Mouse (Mus musculus) liver, postnatal 0 days (tissue): ENCODE measurements around the gene Smcr8. TPM values are rescaled to one million over a fixed set of nuclear protein-coding genes. Genes with fewer than 3 reads are reported as not detected.

Experiments used
- ATAC-seq: fragments of 200-750 bp; cut with Nextera tagmentation; 2 replicates; pipeline ENCODE4 v1.8.0; 2017; ENCODE audit warnings: mild to moderate bottlenecking, moderate library complexity
- DNase-seq: peaks from one replicate; pipeline ENCODE4 v3.0.0-alpha.2; 2016
- H3K27ac ChIP-seq: fragments of 300-500 bp; sonication (generic); 2 replicates; pipeline ENCODE4 v1.5.1; 2014; ENCODE audit warnings: antibody characterized with exemption, moderate library complexity, mild to moderate bottlenecking, low read depth
- H3K27me3 ChIP-seq: fragments of 300-500 bp; sonication (generic); 2 replicates; pipeline ENCODE4 v1.6.1; 2014; ENCODE audit warnings: low read length, control low read depth, mixed read lengths; ENCODE audit not compliant: insufficient read depth
- H3K36me3 ChIP-seq: fragments of 300-500 bp; sonication (generic); replicated peaks from 2 replicates; pipeline ENCODE4 v1.6.1; 2014; ENCODE audit warnings: mild to moderate bottlenecking, control low read depth, low read length, moderate library complexity, mixed read lengths; ENCODE audit not compliant: insufficient read depth
- H3K4me1 ChIP-seq: fragments of 300-500 bp; sonication (generic); 2 replicates; pipeline ENCODE4 v1.6.1; 2014; ENCODE audit warnings: antibody characterized with exemption, mild to moderate bottlenecking, control low read depth; ENCODE audit not compliant: insufficient read depth
- H3K4me2 ChIP-seq: fragments of 300-500 bp; sonication (generic); 2 replicates; pipeline ENCODE4 v1.6.1; 2014; ENCODE audit warnings: low read depth, mild to moderate bottlenecking, low read length, moderate library complexity, mixed read lengths
- H3K4me3 ChIP-seq: fragments of 300-500 bp; sonication (generic); 2 replicates; pipeline ENCODE4 v1.5.1; 2014; ENCODE audit warnings: low read depth, low read length
- H3K9ac ChIP-seq: fragments of 300-500 bp; sonication (generic); replicated peaks from 2 replicates; pipeline ENCODE4 v1.6.1; 2014; ENCODE audit warnings: mild to moderate bottlenecking, moderate library complexity
- H3K9me3 ChIP-seq: fragments of 300-500 bp; sonication (generic); 2 replicates; pipeline ENCODE4 v1.6.1; 2016; ENCODE audit warnings: mild to moderate bottlenecking, control low read depth, low read length, mixed read lengths
- CTCF ChIP-seq: sonication (generic); IDR thresholded peaks from 2 replicates; pipeline ENCODE4 v1.5.1; 2016; ENCODE audit warnings: antibody characterized with exemption, low read depth
- EP300 ChIP-seq: IDR thresholded peaks from 2 replicates; pipeline ENCODE4 v1.6.1; 2016; ENCODE audit warnings: antibody characterized with exemption, low read depth, mild to moderate bottlenecking
- WGBS: fragments of 180-500 bp; shearing (Covaris S2); extraction: QIAGEN DNeasy Blood & Tissue Kit; methylation state at CpG from one replicate; pipeline ENCODE4 v1.1.7; 2014; ENCODE audit not compliant: insufficient replicate concordance; 5-methylcytosine and 5-hydroxymethylcytosine counted together
- polyA plus RNA-seq: library from polyadenylated mRNA; unstranded; fragments of >200 nt; fragmentation: Nextera tagmentation; extraction: Ambion mirVana; gene quantifications from 2 replicates; pipeline ENCODE4 v1.2.1, GENCODE M21; 2015

Gene Smcr8
- polyA plus RNA-seq, 1 experiment from 2014 or later: 1.9 TPM

DNA sequence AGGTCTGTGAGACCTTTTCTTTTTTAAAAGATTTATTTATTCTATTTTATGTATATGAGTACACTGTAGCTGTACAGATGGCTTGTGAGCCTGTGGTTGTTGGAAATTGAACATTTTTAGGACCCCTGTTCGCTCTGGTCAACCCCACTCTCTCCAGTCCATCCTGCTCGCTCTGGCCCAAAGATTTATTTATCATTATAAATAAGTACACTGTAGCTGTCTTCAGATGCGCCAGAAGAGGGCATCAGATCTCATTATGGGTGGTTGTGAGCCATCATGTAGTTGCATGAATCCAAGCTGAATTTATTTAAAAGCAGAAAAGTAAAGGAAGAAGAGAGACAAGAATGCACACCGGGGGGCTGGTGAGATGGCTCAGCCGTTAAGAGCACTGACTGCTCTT lies 42.1 kb upstream of the Smcr8 start:
- peak; percentile 25; the same call in 1 of the 2 replicates for TF ChIP-seq CTCF
- TF ChIP-seq EP300: no peak
- H3K4me3 ChIP-seq: no peak overlapping the region
- H3K27me3 ChIP-seq: no peaks in the 10 kb centered on the region
- no peak for ATAC-seq
- peaks cover 5% of the 10 kb centered on the region; the same call in 1 of the 2 replicates for H3K36me3 ChIP-seq
- H3K9me3 ChIP-seq: no peaks in the 10 kb centered on the region
- no peaks in the 10 kb centered on the region for H3K4me1 ChIP-seq
- no peak overlapping the region for H3K9ac ChIP-seq
- DNase-seq: no peak
- WGBS: 75% methylated on average over 5 of the region's 5 CpGs
- no peak overlapping the region for H3K27ac ChIP-seq
- H3K4me2 ChIP-seq: no peak overlapping the region

- ATAC-seq: no peak
- H3K4me3 ChIP-seq: no peak overlapping the region
- no peaks in the 10 kb centered on the region for H3K27me3 ChIP-seq
- H3K36me3 ChIP-seq: peaks cover 9% of the 10 kb centered on the region; the same call in 1 of the 2 replicates
- no peaks in the 10 kb centered on the region for H3K4me1 ChIP-seq
- TF ChIP-seq CTCF (no peak), EP300 (no peak)
- no peak for DNase-seq
- 70% methylated on average over 3 of the region's 3 CpGs for WGBS
- H3K9me3 ChIP-seq: no peaks in the 10 kb centered on the region
- H3K9ac ChIP-seq: no peak overlapping the region
- no peak overlapping the region for H3K27ac ChIP-seq
- H3K4me2 ChIP-seq: no peak overlapping the region
These were observed 40.8 kb upstream of the Smcr8 start for GRCm38 (mm10) chr11:60736491-60736890.

DNA sequence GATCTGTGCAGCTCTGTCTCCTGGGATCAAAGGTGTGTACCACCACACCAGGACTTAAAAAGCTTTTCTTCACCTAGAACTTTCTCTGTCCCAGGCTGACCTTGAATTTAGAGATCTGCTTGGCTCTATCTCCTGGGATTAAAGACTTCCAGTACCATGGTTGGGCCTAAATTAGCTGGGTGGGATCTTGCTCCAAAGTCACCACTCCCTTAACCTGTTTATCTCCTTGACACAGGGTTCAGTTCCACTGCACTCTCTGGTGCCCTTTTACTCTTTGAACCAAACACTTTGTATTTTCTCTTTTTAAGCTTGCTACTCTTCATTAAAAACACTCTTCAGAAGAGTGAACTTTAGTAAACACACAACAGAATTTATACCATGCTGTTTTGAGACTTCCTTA lies 39.9 kb upstream of the Smcr8 start:
- Histone ChIP-seq H3K9ac (no peak overlapping the region; the same call in 1 of the 2 replicates), H3K4me3 (no peak overlapping the region), H3K27me3 (no peaks in the 10 kb centered on the region), H3K9me3 (no peaks in the 10 kb centered on the region), H3K4me2 (no peak overlapping the region), H3K27ac (no peak overlapping the region), H3K36me3 (peaks cover 18% of the 10 kb centered on the region), H3K4me1 (no peaks in the 10 kb centered on the region)
- ATAC-seq (no peak), DNase-seq (no peak)
- TF ChIP-seq EP300 (no peak), CTCF (no peak)

GRCm38 (mm10) chr11:60740321-60740720 lies 37.0 kb upstream of the Smcr8 start:
- H3K27ac ChIP-seq: no peak overlapping the region
- H3K4me3 ChIP-seq: no peak overlapping the region
- peaks cover 37% of the 10 kb centered on the region for H3K36me3 ChIP-seq
- H3K9ac ChIP-seq: no peak overlapping the region
- 94% methylated on average over 3 of the region's 3 CpGs for WGBS
- H3K9me3 ChIP-seq: no peaks in the 10 kb centered on the region
- ATAC-seq (no peak), DNase-seq (no peak)
- no peak overlapping the region for H3K4me2 ChIP-seq
- TF ChIP-seq EP300: no peak
- no peak for TF ChIP-seq CTCF
- 0 out of 2 replicates have a peak, but pooled peaks cover 3% of the 10 kb centered on the region for H3K4me1 ChIP-seq
- no peaks in the 10 kb centered on the region for H3K27me3 ChIP-seq

- Histone ChIP-seq H3K9me3 (no peaks in the 10 kb centered on the region), H3K27ac (no peak overlapping the region), H3K9ac (no peak overlapping the region), H3K4me3 (no peak overlapping the region), H3K4me1 (no peaks in the 10 kb centered on the region), H3K4me2 (no peak overlapping the region), H3K27me3 (no peaks in the 10 kb centered on the region), H3K36me3 (peaks cover 45% of the 10 kb centered on the region)
- DNase-seq (no peak), ATAC-seq (no peak)
- 88% methylated on average over 7 of the region's 7 CpGs for WGBS
- TF ChIP-seq CTCF: no peak
- TF ChIP-seq EP300: no peak
These were observed 21.8 kb upstream of the Smcr8 start for GRCm38 (mm10) chr11:60755570-60755969.

DNA sequence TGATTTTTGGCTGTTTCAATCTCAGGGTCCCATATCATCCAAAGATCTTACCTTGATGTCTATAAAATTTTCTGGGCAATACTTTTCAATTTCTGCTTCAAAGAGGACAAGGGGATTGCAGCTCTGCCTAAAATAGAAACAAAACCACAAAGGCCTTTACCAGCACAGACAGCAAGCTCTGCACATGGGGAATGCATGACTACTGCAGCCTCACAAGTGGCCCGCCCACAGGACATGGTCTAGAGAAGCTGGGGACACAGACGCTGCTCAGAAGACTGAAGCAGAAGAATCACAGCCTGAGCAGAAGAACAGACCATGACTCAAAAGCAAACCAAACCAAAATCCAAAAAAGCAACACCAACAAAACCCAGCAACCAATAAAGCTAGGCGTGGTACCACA lies 15.6 kb upstream of the Smcr8 start:
- no peak overlapping the region for H3K4me2 ChIP-seq
- ATAC-seq: no peak
- TF ChIP-seq EP300: no peak
- no peak for DNase-seq
- no peak overlapping the region for H3K9ac ChIP-seq
- H3K4me3 ChIP-seq: no peak overlapping the region
- H3K27ac ChIP-seq: no peak overlapping the region
- WGBS: 78% methylated on average over 3 of the region's 3 CpGs
- no peaks in the 10 kb centered on the region for H3K9me3 ChIP-seq
- no peaks in the 10 kb centered on the region for H3K27me3 ChIP-seq
- peaks cover 32% of the 10 kb centered on the region for H3K36me3 ChIP-seq
- H3K4me1 ChIP-seq: no peaks in the 10 kb centered on the region

DNA sequence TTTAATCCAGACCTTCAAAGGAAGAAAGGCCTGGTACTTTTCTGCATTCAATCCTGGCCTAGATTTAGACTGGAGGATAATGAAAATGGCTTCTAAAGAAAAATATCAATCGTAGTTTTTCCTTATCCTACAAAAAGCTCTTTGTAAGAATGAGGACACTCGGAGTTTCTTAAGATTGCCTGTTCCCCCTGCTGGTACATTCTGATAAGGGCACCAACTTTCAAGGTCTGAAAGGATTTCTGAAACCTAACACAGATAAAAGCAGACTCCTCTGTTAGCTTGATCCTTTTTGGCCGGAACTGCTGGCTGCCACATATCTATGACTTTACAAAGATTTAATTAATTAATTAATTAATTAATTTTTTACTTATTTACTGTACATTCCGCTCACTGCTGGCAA lies 10.4 kb upstream of the Smcr8 start:
- Histone ChIP-seq H3K27ac (no peak overlapping the region), H3K9ac (no peak overlapping the region), H3K4me2 (no peak overlapping the region), H3K36me3 (0 out of 2 replicates have a peak, but pooled peaks cover 5% of the 10 kb centered on the region), H3K4me3 (no peak overlapping the region), H3K27me3 (no peaks in the 10 kb centered on the region), H3K9me3 (no peaks in the 10 kb centered on the region), H3K4me1 (no peaks in the 10 kb centered on the region)
- no peak for DNase-seq
- no peak for ATAC-seq
- peak; percentile 29; the same call in 1 of the 2 replicates for TF ChIP-seq CTCF
- no peak for TF ChIP-seq EP300
- WGBS: 54% methylated on average over 4 of the region's 4 CpGs
